Mouse (Mus musculus): ENCODE measurements around the gene Slc9a2.
"Not testable (repeated sequence)": the region's sequence is repeated elsewhere in the genome, so short reads cannot be mapped to it uniquely, and the experiment has no call there.

The Slc9a2 gene

DNA sequence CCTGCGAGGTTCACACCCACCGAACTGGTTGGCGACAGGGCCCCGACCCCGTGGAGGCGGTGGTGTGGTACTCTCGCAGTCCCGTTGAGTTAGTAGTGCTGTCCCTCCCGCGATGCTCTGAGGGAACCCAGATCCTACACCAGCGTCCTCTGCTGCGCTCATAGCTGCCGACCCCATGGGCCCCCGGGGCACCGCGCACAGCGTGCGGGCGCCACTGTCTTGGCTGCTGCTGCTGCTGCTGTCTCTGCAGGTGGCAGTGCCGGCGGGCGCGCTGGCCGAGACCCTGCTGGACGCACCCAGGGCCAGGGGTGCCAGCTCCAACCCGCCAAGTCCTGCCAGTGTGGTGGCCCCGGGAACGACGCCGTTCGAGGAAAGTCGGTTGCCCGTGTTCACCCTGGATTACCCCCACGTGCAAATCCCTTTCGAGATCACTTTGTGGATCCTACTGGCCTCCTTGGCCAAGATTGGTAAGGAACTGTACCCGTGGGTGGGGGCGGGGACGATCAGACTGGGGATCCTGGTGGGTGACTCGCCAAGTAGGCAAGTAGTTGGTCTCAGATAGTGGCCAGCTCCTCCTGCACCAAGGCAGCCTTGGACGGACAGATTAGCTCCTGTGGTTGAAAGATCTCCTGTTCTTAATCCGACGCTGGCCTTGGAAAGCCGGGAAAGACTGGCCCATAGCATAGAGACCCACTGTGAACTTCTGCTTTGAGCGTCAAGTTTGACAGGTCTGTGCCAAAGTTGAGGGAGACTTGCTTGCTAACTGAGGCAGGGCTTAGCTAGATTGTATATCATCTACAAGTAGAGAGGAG, 1.5 kb downstream of the Slc9a2 start:
- in situ Hi-C loops (cut with MboI; ENCODE audit: low pct_unique_long_range_greater_than_20kb in 1 of 2, low sequenced_read_pairs in 2 of 2, unreplicated experiment in 1 of 2) = no loop called here

DNA sequence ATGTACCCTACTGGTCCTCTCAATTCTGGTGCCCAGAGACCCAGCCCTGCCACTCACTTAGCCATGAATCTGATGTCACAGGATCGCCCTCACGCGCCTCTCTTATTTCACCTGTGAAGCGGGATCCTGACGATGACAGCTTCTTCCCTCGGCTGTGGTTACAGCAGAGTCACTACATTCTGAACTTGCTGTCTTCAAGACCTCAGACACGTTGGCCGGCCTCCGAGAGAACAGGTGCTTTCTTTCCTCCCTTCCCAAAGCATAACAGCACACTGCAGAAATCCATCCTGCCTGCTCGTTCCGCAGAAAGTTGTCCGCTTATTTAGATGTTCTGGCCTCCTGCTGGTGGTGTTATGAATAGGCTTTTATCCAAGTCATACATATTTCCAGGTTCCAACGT, 13.9 kb downstream of the Slc9a2 start:
- in situ Hi-C loops (cut with MboI; ENCODE audit: low pct_unique_long_range_greater_than_20kb in 1 of 2, low sequenced_read_pairs in 2 of 2, unreplicated experiment in 1 of 2) = no loop called here

DNA sequence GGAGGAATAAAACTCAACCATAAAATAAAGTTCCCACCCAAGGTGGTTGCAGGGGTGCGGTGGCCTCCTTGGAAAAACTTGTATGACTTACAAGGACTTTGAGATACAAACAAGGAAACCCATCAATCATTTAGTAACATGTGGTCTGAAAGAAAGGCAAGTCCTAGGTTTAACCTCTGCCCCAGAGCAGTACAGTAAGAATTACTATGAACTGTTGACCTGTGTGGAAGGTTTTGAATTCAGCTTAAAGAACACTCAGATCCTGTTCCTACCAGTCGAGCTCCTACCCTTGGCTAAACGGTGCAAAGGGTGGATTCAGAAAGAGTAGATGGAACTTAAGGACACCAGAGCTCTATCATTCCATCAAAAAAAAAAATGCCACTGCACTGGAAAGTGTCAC, 16.1 kb downstream of the Slc9a2 start:
- in situ Hi-C loops (cut with MboI; ENCODE audit: low pct_unique_long_range_greater_than_20kb in 1 of 2, low sequenced_read_pairs in 2 of 2, unreplicated experiment in 1 of 2) = no loop called here

DNA sequence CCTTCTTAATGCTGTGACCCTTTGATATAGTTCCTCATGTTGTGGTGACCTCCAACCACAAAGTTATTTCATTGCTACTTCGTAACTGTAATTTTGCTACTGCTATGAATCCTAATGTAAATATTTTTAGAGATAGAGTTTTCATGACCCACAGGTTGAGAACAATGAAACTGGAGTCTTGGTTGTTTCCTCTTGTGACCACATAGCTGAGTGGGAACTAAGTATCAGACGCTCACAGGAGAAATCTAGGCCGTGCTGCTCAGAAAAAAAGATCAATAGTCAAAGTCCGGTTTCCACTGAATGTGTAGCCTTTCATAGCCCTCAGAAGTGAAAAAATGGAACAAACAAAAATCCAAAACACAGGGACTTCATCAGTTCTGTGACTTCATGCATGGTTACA, 24.7 kb downstream of the Slc9a2 start:
- in situ Hi-C loops (cut with MboI; ENCODE audit: low pct_unique_long_range_greater_than_20kb in 1 of 2, low sequenced_read_pairs in 2 of 2, unreplicated experiment in 1 of 2) = no loop called here

DNA sequence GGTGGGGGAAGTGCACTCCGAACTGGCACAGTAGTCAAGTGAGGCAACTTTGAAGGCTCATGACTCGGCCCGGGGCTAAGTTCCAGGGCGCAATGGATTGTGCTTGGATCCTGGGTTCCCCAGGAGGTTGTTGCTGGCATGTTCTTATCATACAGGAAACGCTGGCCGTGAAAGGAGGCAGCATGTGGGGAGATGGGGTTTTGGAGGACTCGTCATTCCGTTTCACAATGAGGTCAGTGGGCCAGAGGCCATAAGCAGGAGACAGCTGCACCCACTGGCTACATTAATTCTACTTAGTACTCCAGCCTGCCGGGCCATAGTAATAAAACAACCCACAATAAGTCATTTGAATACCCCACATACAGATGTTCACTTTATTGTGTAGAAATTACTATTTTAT, 34.6 kb downstream of the Slc9a2 start:
- in situ Hi-C loops (cut with MboI; ENCODE audit: low pct_unique_long_range_greater_than_20kb in 1 of 2, low sequenced_read_pairs in 2 of 2, unreplicated experiment in 1 of 2) = no loop called here

DNA sequence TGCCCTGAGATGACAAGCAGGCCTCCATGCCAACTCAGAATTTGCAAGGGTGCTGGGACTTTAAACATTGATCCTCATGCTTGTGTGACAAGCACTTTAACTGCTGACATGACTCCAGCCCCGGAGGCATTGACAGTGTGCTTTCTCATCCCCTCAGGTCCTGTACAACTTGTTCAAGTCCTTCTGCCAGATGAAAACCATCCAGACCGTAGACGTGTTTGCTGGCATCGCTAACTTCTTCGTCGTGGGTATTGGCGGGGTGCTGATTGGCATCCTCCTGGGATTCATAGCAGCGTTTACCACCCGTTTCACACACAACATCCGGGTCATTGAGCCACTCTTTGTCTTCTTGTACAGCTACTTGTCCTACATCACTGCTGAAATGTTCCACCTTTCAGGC, 45.7 kb downstream of the Slc9a2 start:
- in situ Hi-C loops (cut with MboI; ENCODE audit: low pct_unique_long_range_greater_than_20kb in 1 of 2, low sequenced_read_pairs in 2 of 2, unreplicated experiment in 1 of 2) = no loop called here

DNA sequence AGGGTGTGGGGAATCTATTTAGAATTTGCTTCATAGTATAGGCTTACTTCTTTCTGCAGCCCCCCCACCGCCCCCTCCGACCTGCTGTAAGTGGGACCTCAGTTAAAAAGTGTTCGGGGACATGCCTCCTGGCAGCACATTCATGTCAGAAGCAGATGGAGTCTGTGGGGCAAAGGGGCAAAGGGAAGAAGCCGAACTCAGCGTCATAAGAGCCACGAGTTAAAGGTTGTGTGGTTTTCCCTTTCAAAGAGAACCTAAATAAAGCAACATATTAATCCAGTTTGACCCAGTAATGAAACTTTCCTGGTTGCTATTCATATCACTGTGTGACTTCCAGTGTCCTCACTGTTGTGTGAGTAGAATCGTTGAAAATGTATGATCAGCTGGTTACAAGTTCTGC, 47.0 kb downstream of the Slc9a2 start:
- in situ Hi-C loops (cut with MboI; ENCODE audit: low pct_unique_long_range_greater_than_20kb in 1 of 2, low sequenced_read_pairs in 2 of 2, unreplicated experiment in 1 of 2) = no loop called here

DNA sequence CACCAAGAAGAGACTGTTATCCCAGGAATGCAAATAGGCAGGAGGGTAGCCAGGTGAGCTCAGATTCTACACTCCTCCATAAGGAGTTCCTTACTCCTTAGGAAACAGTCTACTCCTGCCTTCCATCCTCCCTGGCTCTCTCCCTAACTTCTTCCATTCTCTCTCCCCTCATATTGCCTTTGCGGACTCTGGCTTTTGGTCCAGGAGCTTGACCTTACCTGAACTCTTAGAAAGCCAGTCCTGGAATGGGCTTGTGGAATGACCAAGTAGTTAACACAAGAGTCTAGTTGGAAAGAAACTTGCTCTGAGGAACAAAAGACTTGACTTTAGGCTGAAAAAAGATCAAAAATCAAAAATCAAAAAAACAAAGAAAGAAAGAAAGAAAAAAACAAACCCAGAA, 48.3 kb downstream of the Slc9a2 start:
- in situ Hi-C loops (cut with MboI; ENCODE audit: low pct_unique_long_range_greater_than_20kb in 1 of 2, low sequenced_read_pairs in 2 of 2, unreplicated experiment in 1 of 2) = no loop called here

DNA sequence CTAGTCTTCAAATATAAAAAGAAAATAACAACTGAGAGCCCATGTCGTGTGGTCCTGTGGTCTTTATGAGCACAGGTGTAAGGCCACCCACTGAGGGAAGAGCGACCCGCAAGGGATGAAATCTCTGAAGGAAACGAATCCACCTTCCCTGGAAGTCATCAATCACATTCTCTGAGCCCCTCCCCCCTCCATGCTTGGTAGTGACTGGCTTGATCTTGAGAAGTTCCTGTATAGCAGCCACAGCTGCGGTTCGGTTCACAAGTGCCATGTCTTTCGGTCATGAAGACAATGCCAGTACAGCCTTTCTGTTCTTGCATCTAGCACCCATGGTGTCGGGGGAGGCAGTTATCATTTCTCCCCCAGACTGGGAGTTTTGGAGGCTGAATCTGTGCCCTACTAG, 57.3 kb downstream of the Slc9a2 start:
- in situ Hi-C loops (cut with MboI; ENCODE audit: low pct_unique_long_range_greater_than_20kb in 1 of 2, low sequenced_read_pairs in 2 of 2, unreplicated experiment in 1 of 2) = no loop called here

DNA sequence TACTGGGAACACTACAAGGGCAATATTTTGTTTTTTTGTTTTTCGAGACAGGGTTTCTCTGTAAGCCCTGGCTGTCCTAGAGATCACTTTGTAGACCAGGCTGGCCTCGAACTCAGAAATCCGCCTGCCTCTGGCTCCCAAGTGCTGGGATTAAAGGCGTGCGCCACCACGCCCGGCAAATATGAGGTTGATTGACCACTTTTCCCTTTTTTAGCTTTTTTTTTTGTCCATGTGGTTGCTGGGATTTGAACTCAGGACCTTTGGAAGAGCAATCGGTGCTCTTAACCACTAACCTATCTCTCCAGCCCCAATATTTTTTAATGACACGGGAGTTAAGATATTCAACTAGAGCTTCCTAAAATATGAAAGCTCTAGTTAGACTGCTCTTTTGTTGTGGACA, 57.9 kb downstream of the Slc9a2 start:
- in situ Hi-C loops (cut with MboI; ENCODE audit: low pct_unique_long_range_greater_than_20kb in 1 of 2, low sequenced_read_pairs in 2 of 2, unreplicated experiment in 1 of 2) = not testable (repeated sequence)

DNA sequence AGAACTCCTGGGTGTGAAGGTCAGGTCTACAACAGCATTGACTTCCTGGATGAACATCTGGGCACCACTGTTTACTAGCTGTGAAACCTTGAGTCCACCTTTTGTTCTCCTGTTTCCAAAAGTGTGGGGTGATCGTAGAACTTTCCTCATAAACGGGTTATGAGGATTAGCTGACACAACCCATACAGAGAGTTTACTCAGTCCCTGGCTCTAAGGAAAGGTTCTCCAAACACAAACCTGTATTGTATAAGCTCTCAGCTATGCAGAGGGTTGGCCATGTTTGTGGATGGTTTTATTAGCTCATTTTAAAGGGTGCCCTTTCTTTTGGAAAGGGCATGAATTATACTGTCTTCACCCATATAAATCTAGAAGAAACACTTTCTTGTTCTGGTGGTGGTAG, 60.4 kb downstream of the Slc9a2 start:
- in situ Hi-C loops (cut with MboI; ENCODE audit: low pct_unique_long_range_greater_than_20kb in 1 of 2, low sequenced_read_pairs in 2 of 2, unreplicated experiment in 1 of 2) = no loop called here

DNA sequence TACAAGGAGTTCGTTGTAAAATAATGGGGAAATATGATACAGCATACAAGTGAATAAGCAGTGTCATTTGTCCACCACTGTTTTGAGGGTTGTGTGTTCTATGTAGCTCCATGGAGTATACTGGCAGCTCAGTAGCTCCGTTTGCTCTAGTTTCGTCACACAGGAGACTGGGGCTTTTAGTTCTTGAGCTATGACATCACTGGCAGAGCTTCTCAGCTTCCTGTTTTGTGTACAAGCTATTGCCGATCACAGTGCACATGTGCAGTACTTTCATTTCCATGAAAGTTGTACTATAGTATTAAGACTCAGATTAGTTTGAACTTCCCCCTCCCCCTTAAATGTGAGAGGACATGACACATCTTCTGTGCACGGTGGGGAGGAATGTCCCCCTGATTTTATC, 65.7 kb downstream of the Slc9a2 start:
- in situ Hi-C loops (cut with MboI; ENCODE audit: low pct_unique_long_range_greater_than_20kb in 1 of 2, low sequenced_read_pairs in 2 of 2, unreplicated experiment in 1 of 2) = no loop called here

DNA sequence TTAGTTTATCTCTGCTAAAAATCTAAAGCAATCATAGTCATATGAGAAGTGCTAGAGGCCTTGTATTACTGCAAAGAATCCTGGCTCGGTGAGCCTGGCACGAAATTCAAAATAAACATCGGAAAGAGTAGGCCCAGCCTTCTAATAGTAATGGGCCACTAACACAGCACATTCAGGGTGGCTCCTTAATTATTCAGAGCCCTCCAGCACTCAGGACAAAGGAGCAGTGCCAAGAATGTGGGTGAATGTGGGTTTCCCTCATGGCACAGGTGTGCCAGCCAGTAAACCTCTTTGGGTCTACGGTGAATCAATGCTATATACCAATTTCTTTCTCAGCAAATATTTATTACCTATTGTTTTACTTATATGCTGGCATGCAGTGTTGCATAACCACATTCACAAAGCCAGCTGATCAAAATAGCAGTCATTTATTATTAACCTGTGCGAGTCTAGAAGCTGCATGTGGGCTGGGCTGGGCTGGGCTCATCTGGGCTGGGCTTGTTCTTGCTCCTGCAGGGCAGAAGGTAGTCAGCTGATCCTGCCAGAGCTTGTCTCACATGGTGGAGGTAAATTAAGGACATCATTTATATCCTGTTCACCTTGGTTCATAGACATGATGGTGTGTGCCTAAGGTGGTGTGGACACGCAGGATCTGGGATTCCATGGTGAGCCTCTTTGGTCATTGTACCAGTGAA, 79.5 kb downstream of the Slc9a2 start:
- in situ Hi-C loops (cut with MboI; ENCODE audit: low pct_unique_long_range_greater_than_20kb in 1 of 2, low sequenced_read_pairs in 2 of 2, unreplicated experiment in 1 of 2) = loop anchor here in 1 of 2 experiments (25.0 kb wide), 1 partner anchor 173 kb away; the partner anchor contains the start of gene Slc9a4

DNA sequence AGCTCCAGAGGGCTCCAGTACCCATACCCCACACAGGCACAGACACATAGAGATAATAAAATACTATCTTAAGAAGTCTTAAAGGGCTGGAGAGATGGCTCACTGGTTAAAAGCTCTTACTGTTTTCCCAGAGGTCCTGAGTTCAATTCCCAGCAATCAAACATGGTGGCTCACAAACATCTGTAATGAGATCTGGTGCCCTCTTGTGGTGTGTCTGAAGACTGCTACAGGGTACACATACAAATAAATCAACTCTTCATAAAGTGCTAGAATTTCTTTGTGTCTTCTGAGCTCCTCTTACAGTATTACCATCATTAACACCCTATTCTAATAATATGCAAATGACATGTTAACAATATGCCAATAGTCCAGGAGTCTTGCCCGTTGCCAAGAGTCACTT, 83.7 kb downstream of the Slc9a2 start:
- in situ Hi-C loops (cut with MboI; ENCODE audit: low pct_unique_long_range_greater_than_20kb in 1 of 2, low sequenced_read_pairs in 2 of 2, unreplicated experiment in 1 of 2) = loop anchor here in 1 of 2 experiments (25.0 kb wide), 1 partner anchor 177 kb away; the partner anchor contains the start of gene Slc9a4

DNA sequence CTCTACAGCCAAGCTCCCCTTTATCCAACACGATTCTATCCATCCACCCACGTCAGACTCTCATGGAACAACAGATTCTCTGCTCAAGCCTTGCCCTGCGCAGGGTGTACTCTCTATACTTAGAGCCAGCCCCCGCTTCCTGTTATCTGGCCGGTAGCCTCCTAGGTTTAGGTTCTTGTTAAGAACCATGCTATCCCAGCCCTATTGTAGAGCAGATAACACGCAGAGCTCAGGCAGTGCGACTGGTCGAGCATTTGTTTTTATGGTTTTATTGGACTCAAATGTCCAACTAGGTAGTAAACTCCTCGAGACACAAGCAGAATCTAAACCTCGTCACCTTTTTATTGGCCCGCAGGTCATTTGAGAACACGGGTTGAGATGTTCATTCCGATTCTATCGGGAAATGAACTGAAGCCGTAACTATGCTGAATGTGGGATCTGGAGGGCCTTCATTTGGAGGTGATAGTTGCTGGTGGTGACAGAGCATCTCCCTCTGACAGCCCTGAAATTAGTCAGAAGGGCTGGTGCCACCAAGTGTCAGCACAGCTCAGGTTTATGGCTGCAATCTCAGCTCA, 84.4 kb downstream of the Slc9a2 start:
- in situ Hi-C loops (cut with MboI; ENCODE audit: low pct_unique_long_range_greater_than_20kb in 1 of 2, low sequenced_read_pairs in 2 of 2, unreplicated experiment in 1 of 2) = loop anchor here in 1 of 2 experiments (25.0 kb wide), 1 partner anchor 177 kb away; the partner anchor contains the start of gene Slc9a4

DNA sequence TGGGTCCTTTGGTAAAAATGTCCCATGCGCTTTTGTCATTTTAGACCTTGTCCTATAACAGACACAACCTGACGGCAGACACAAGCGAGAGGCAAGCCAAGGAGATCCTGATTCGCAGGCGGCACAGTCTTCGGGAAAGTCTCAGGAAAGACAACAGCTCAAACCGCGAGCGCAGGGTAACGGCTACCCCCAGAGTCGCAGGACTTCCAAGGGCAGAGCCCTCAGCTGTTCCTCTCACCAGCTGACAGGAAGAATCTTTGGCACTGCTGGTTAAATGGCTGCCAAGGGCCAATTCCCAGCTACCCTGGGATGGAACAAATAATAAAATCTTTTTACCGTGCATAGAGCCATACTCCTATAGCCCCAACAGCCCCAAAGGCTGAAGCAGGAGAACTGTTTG, 85.1 kb downstream of the Slc9a2 start:
- in situ Hi-C loops (cut with MboI; ENCODE audit: low pct_unique_long_range_greater_than_20kb in 1 of 2, low sequenced_read_pairs in 2 of 2, unreplicated experiment in 1 of 2) = loop anchor here in 1 of 2 experiments (25.0 kb wide), 1 partner anchor 178 kb away; the partner anchor contains the start of gene Slc9a4

DNA sequence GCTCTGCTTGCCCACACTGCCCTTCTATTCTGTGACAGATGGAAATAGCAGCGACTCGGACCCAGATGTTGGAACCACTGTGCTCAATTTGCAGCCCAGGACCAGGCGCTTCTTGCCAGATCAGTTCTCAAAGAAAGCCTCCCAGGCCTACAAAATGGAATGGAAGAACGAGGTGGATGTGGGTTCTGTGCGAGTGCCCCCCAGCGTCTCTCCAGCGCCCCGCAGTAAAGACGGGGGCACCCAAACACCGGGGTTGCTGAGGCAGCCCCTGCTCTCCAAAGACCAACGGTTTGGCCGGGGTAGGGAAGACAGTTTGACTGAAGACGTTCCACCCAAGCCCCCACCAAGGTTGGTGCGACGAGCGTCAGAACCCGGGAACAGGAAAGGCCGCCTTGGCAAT, 87.2 kb downstream of the Slc9a2 start:
- in situ Hi-C loops (cut with MboI; ENCODE audit: low pct_unique_long_range_greater_than_20kb in 1 of 2, low sequenced_read_pairs in 2 of 2, unreplicated experiment in 1 of 2) = loop anchor here in 1 of 2 experiments (25.0 kb wide), 1 partner anchor 180 kb away; the partner anchor contains the start of gene Slc9a4

DNA sequence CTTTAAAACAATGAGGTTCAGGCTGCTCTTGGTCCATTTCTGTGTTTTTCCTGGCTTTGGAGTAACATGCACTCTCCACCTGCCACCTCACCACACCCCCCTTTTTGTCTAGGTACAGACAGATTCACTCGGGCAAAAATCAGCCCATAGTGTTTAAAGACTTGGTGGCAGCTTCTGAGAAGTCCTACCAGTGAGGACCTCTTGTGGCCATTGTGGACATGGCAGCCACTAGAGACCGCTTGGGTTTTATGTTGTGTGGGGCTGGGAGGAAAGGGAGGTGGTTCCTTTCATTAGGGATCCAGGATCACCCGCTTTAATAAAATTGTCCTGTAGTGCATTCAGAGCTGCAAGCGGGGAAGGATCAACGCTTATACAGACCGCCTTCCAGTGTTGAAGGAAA, 88.2 kb downstream of the Slc9a2 start:
- in situ Hi-C loops (cut with MboI; ENCODE audit: low pct_unique_long_range_greater_than_20kb in 1 of 2, low sequenced_read_pairs in 2 of 2, unreplicated experiment in 1 of 2) = loop anchor here in 1 of 2 experiments (25.0 kb wide), 1 partner anchor 181 kb away; the partner anchor contains the start of gene Slc9a4

DNA sequence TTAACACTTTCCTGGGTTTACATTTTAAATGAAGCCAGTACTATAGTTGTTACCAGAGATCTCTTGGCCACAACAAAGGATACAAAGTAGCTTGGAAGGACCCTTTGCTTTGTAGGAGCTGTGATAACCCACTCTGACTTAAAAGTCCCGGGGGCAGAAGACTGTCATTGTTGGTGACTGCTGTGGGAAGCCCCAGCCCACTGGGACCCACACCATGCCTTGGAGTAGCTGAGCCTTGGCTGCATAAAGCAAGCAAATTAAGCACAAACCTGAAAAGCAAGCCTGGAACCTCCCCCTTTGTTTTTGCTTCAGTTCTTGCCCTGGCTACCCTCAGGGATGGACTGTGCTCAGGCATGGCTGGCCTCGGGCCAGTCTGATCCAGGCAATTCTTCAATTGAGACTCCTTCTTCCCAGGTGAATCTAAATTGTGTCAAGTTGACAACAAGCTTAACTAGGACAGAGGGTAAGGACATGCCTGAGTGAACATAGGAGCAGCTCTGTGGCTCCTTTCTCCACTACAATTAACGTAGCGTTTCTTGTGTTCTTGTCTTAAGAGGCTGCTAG, 89.0 kb downstream of the Slc9a2 start:
- in situ Hi-C loops (cut with MboI; ENCODE audit: low pct_unique_long_range_greater_than_20kb in 1 of 2, low sequenced_read_pairs in 2 of 2, unreplicated experiment in 1 of 2) = loop anchor here in 1 of 2 experiments (25.0 kb wide), 1 partner anchor 182 kb away; the partner anchor contains the start of gene Slc9a4
